Mouse (Mus musculus) bone marrow macrophage, adult 2 months (primary cell): ENCODE results near the gene Cuta.
"Not testable (repeated sequence)": the region's sequence is repeated elsewhere in the genome, so short reads cannot be mapped to it uniquely, and the experiment has no call there.

ENCODE experiments used
- CTCF ChIP-seq: IDR thresholded peaks from 2 replicates; pipeline ENCODE4 v1.5.1; 2012; ENCODE audit warnings: low read depth, mild to moderate bottlenecking, low read length, moderate library complexity
- POLR2A ChIP-seq: IDR thresholded peaks from 2 replicates; pipeline ENCODE4 v1.6.1; 2012; ENCODE audit warnings: mild to moderate bottlenecking, low read depth, low read length, borderline replicate concordance

DNA sequence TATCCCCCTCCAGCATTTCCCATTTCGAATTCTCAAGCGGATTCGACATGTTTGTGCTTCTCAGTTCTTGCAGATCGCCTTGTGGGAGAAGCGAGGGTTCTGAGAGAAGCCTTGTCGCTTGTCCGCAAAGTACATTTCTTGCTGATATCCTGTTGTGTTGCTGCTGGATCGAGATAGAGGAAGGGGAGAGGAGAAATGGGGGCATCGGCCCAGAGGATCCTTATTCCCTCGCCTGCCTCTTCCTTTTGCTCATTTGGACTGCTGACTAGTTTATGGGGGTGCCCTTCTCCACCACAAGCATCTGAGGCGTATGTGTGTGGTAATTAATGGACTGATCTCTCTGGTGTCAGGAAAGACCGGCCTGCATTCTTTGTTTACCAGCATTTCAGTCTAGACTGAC lies 21.8 kb downstream of the Cuta start:
- TF ChIP-seq CTCF, POLR2A: not testable (repeated sequence)
